Mouse (Mus musculus): ENCODE results near the gene Awat1.

Awat1 gene

DNA sequence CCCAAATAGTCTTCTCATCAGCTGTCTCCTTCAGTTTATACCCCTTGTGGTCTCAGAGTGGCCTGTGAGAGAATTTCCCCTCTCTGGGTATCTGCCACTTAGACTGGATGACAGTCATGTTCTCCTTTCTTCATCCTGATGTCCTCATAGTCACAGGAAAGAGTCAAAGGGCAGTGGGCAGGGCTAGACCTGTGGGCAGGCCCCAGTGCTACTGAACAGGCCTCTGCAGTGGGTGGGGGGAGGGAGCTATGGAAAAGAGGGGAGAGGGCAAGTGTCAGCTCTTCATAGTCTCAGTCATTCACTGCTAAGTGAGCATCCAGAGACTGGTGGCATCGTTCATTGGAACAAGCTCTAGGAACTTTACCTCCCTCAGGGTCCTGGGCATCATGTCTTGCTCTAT lies at the start of gene Awat1:
Gene Awat1, plus strand, starts transcription at position 301 of the 400 bp plus-strand sequence.
- DNase-seq (ENCODE audit: low spot score in 2 of 2) = no peak

DNA sequence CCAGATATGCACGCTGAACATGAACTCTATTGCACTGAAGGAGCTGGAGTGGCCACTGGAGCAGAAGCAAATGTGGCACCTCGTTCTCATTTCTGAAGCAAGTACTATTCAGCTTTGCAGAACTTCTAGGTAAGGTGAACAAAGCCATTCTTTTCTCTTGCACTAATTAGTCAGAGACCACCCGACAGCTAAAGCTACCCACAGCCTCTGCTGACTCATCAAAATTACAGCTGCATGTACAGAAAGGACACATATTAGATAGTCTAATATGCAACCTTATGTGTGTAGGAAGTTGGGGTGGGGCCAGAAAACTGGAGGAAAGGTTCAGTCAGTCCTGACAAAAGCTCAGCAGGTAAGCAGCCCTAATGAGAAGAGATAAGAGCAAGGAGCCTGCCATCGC lies 47.6 kb upstream of the Awat1 start, which contains the start of gene Dgat2l6:
Gene Dgat2l6, plus strand, starts transcription at position 368 of the 400 bp plus-strand sequence.
- DNase-seq (ENCODE audit: low spot score in 2 of 2) = no peak

DNA sequence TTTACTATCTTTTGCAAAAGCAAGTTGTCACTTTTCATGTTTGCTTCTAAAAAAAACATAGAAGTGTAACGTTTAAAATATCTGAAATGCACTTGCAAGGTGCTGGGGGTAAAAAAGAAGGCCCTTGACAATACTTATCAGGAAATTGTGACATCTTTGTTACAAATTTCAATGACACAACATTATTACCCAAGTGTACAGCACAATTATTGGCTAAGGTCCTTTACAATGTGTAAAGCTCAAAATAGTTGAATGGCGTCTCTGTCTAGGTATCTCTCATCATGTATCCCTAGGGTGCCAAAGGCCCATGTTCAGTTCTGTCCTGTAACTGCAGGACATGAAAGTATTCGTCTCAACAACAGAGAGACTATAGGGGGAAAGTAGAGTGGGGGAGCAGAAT lies 16.0 kb upstream of the Awat1 start:
- DNase-seq (ENCODE audit: low spot score in 2 of 2) = no peak

DNA sequence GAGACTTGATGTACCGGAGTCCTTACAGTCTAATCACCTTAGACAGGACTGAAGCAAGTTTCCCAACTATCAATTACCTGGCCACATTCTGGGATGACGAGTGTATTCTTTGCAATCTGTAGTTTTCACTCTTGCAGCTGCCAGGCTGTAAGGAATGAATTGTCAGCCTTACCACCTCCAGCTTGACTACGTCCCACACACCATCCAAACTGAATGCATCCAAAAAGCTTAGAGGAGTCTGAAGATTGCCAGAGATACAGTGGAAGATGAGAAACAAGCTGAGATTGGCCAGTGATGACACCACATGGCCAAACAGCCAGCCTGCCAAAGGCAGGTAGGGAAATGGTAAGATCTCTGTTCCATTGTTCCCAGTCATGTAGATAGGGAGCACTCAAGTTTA lies 6.4 kb upstream of the Awat1 start:
- no peak for DNase-seq (ENCODE audit: low spot score in 2 of 2)

DNA sequence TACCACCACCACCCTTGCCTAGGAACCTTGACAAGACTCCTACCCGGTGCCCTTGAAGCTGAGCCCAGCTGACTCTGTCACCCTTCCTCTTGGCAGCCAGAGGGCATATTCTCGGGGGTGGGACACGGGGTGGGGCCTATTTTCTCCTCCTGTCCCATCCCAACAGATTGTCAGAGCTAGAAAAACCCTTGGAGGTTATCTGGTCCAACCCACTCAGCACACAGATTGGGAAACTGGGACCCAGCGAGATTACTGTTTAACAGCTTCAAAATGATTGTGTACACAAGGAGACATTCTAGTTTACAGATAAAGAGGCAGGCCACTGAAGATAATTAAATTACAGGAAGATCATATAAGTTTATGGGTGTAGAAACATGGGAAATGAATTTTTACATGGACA lies 22.7 kb downstream of the Awat1 start, which contains the start of gene P2ry4:
Gene P2ry4, minus strand, starts transcription at position 79 of the 400 bp plus-strand sequence.
- no peak for DNase-seq (ENCODE audit: low spot score in 2 of 2)

DNA sequence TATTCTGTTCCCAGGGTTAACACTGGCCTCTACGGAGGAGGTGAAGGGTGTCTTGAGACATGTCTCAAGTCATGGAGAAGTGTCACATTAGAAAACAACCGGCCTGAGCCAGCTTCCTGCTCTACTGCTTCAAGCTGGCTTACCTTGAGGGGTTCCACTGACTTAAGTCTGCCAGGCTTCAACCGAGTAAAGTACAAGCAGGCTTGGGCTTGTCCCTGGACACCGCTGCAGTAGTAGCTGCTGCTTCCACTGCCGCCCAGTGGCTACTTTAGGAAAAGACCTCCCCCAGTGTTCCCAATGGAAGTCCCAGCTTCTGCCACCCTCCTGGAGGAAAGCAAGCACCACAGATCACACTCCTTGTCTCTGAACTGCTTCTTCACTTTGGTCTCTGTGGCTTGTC lies 25.4 kb downstream of the Awat1 start:
- peak; percentile 6 to 31 for DNase-seq (ENCODE audit: low spot score in 2 of 2)

DNA sequence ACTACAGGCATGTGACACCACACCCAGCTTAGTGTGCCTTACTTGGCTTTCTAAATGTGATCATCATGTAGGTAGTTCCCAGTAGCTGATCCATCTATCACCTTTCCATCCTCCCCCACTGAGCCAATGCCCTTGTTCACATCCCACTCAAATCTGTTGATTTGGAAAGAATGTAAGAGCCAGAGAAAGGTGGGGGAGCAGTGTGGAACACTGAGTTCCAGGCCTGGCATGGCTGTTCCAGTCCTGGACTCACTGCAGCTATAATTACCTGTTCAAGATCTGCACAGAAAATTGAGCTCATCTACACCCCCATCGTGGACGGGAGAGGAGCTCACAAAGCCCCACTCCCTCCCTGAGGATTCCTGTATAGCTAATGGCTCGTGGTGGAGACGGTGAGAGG lies 27.7 kb downstream of the Awat1 start:
- DNase-seq (ENCODE audit: low spot score in 2 of 2) = no peak

DNA sequence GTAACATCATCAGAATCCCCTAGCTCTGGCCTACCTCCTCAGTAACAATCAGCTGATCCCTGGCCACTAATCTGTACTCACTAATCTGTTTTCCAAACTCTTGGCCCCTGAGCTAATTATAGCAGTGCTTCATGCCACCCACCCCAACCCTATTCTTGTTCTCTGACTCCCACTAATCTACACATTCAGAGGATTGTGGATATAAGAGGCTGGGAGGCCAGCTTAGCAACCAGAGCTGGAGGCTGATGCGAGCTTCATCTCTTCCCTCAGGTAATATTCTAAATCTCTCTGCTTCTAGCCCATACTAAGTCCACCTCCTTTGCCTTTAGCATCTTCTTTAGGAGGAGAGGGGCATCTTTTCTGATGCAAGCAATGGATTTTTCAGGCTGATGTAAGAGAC lies 33.3 kb downstream of the Awat1 start, which contains the start of gene Arr3:
Gene Arr3, plus strand, starts transcription at position 184 of the 400 bp plus-strand sequence.
- no peak for DNase-seq (ENCODE audit: low spot score in 2 of 2)

DNA sequence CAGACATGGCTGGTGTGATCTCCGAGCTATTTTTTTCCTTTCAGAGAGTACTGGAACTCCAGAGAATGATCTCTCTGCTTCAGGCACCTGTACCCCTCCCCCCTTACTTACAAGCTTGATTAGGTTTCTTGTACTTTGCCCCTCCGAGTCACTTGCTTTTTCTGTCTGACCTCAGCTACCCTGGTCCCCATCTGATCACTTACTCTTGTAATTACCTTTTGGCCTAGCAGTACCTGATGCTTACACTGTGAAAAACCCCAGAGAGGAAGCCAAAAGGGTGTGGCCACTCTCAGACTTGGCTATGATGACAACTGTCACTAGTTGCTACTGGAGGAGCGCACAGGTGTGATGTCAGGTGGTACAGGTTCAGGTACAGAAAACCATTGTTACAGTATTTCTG lies 46.4 kb downstream of the Awat1 start:
- no peak for DNase-seq (ENCODE audit: low spot score in 2 of 2)

DNA sequence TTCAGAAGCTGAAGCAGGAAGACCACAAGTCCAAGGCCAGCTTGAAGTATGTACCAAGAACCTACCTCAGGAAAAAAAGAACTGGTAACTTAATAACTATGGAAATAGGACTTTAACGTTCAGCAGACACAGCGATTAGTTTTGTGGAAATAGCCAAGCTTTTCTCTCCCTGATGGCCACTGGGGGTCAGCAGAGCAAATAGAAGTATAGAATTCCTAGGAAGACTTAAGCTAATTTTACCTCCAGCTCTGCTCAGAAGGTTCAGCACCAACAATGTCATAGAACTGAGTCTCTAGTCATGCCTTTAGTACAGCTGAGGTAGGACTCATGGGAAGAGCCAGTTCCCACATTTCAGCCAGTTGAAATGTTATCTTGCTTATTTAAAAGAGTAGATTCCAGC lies 49.3 kb downstream of the Awat1 start:
- no peak for DNase-seq (ENCODE audit: low spot score in 2 of 2)

DNA sequence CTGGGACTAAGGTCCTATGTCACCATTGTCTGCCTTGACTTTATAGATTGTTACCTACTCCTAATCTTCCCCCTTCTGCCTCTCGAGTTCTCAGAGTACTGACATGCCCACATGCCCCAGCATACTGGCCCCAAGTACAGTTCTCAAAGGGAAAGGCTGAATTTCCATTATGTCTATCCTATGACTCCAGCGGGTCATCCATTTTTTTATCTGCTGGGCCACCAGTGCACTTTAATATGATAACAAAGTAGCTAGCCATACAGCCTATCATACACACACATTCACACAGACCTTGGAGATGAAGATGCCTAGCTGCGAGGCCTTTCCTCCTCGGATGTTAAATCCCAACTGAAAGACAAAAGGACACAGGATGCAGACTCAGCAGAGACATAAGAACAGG lies 52.2 kb downstream of the Awat1 start:
- DNase-seq (ENCODE audit: low spot score in 2 of 2) = no peak

DNA sequence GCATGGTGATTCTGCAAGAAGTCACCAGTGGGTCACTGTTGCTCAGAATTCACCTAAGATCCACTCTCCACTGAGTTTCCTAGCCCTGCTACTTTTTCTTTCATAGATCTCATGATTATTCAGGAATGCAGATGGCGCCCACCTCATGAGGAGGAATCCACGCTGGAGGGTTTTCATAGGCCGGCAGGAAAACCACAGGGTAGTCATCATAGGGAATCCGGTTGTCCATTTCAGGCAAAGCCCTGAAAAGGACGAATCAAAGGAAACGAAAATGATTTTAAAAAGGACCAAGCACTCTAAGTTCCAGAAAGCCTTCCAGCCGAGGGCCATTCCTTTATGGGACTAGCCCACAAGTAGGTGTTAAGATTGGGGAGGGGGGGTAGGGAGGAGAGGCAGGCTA lies 53.1 kb downstream of the Awat1 start:
- DNase-seq (ENCODE audit: low spot score in 2 of 2) = no peak

DNA sequence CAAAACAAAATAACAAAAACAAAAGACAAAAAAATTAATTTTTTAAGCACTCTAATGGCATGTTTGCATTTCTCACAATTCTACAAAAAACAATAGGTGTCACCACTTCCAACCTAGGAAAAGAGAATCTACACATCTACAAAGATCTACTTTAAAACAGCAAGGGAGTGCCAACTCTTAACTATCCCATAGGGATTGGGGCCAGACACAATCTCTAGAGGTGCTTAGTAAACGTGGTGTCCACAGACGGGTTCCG lies 53.4 kb downstream of the Awat1 start, which contains the start of gene Kif4:
Gene Kif4, plus strand, starts transcription at position 192 of the 256 bp plus-strand sequence.
- DNase-seq (ENCODE audit: low spot score in 2 of 2) = no peak

DNA sequence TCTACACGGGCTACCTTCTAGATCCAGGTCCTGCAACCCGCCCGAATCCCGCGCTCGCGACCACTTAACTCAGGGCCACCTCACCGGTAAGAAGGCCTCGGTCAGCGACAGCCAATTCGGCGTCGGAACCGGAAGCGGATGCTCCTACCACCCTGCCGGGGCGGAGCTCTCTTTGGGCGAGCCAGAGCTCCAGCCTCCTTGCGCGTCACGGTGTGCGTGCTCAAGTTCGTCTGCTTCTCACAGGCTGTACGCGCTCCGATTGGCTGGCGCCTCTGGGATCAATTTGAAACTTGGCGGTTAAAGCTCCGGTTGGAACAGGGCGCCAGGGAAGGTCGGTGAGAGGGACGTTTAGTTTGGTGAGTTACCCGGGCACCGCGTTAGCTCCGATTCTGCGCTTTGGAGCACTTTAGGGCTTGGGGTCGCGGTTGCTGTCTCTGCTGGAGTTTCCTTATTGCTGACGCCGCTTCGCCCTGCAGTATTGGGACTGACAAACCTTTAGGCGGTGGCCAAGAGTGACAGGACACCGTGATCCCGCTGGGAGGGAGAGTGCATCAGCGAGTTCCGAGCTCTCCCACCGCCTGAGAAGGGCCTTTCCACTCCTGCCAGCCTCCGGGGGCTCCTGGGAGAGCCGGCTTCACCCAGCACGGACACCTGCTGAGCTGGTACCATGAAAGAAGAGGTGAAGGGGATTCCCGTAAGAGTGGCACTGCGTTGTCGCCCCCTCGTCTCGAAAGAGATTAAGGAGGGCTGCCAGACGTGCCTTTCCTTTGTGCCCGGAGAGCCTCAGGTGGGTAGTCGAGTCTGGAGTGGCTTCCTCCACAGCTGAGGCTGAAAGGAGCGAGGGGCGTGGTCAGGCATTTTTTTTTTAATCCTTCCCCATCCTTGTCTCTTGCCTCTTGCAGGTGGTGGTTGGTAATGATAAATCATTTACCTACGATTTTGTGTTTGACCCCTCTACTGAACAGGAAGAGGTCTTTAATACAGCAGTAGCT lies 54.0 kb downstream of the Awat1 start, which contains the start of gene Pdzd11:
Gene Pdzd11, minus strand, starts transcription at position 767 of the 992 bp plus-strand sequence.
- DNase-seq (ENCODE audit: low spot score in 2 of 2) = peak; percentile 68 to 87

All from urinary bladder, postnatal 36 days (tissue).